Mouse (Mus musculus): ENCODE data around the gene Dhx33. TPM values are rescaled to one million over a fixed set of nuclear protein-coding genes. Genes with fewer than 3 reads are reported as not detected.
A peak's percentile ranks its signal among the peaks of the same experiment; 100 is the strongest.

Gene Dhx33
- polyA plus RNA-seq, 1 experiment from 2014 or later, result 16.3 TPM

GRCm38 (mm10) chr11:71019201-71020068 lies 15.2 kb upstream of the Dhx33 start, which contains the start of the genes Mis12 and Derl2:
Gene Mis12 (plus strand): TSS chr11:71019611.
Gene Derl2 (minus strand): TSS chr11:71019841.
- Histone ChIP-seq H3K4me1 (replicated peaks; ENCODE audit: control insufficient read depth, insufficient read depth, low read length) (peaks cover 34% of the 10 kb centered on the region), H3K4me2 (ENCODE audit: low read depth, low read length) (peak within 1 kb of the TSS; percentile 86), H3K9ac (ENCODE audit: low read length) (peak within 1 kb of the TSS; percentile 98), H3K36me3 (ENCODE audit: control insufficient read depth, insufficient read depth, low read length) (peaks cover 3% of the 10 kb centered on the region; the same call in 1 of the 2 replicates), H3K27me3 (ENCODE audit: control insufficient read depth, insufficient read depth, low read depth, low read length) (no peaks in the 10 kb centered on the region), H3K4me3 (ENCODE audit: low read length) (peak within 1 kb of the TSS; percentile 96), H3K9me3 (ENCODE audit: control insufficient read depth, low read length) (no peaks in the 10 kb centered on the region), H3K27ac (ENCODE audit: low read length) (peak within 1 kb of the TSS; percentile 96)
- peak; percentile 99 for ATAC-seq (ENCODE audit: low read depth)
- WGBS, result under 1% methylated on average over 70 of the region's 71 CpGs

DNA sequence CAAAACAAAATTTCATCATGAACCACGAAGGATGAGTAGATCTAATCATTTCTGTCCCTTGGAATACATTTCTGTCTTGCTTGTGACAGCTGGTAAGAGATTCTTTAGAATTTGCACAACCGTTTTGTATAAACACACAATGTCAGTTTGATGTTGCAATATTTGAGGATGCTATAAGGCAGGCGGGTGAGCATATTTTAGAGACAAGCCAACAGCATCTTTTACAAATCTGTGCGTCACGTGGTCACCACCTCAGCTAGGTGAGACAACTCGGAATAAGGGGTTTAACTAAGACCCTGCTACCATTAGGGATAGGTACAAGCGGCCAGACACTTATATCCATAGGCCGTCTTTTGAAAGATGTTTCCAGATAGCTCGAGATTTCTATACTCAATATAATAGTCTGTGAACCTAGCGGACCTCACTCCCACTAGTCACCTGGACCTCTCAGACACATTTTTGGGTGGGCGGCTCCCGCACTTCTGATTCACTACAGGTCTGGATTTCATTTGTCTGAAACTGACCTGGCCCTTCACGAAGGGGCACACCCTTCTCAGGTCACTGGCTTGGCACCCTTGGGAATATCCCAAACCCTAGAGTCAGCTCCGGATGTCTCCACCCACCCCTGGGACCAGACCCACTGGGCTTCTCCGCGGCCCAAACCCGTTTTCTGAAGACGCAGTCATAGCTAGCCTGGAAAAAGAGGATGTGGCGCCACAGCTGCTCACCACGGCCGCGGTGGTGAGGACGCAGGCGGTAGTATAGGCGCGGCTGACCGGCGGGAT lies 14.4 kb upstream of the Dhx33 start:
- Histone ChIP-seq H3K27me3 (ENCODE audit: control insufficient read depth, insufficient read depth, low read depth, low read length) (no peaks in the 10 kb centered on the region), H3K9ac (ENCODE audit: low read length) (peak overlapping the region; percentile 98), H3K4me1 (replicated peaks; ENCODE audit: control insufficient read depth, insufficient read depth, low read length) (peaks cover 34% of the 10 kb centered on the region), H3K4me3 (ENCODE audit: low read length) (peak overlapping the region; percentile 96), H3K27ac (ENCODE audit: low read length) (peak overlapping the region; percentile 77), H3K9me3 (ENCODE audit: control insufficient read depth, low read length) (no peaks in the 10 kb centered on the region), H3K36me3 (ENCODE audit: control insufficient read depth, insufficient read depth, low read length) (peaks cover 3% of the 10 kb centered on the region; the same call in 1 of the 2 replicates), H3K4me2 (ENCODE audit: low read depth, low read length) (peak overlapping the region; percentile 86)
- ATAC-seq (ENCODE audit: low read depth), result peak; percentile 26
- 2% methylated on average over 28 of the region's 28 CpGs for WGBS

DNA sequence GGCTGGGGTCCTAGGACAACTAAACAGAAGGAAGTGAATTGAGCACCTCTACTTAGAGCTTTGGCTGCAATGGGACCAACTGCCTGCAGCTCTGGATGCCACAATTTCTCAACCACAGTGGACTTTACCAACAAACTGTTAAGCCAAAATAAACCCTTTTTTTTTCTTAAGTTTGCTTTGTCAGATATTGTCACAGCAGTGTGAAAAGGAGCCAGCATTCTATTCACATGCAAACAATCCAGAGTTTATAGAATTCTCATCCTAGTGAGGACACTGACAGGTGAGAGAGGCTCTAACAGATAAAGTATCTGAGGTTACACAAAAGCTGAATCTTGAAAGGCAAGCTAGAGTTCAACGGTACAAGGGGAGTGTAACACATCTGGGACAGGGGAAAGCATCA lies 12.8 kb upstream of the Dhx33 start:
- peaks cover 12% of the 10 kb centered on the region for H3K36me3 ChIP-seq (ENCODE audit: control insufficient read depth, insufficient read depth, low read length)
- no peak overlapping the region for H3K4me3 ChIP-seq (ENCODE audit: low read length)
- no peak overlapping the region for H3K9ac ChIP-seq (ENCODE audit: low read length)
- H3K9me3 ChIP-seq (ENCODE audit: control insufficient read depth, low read length), result no peaks in the 10 kb centered on the region
- no peak for ATAC-seq (ENCODE audit: low read depth)
- WGBS, result 86% methylated on average over 1 of the region's 1 CpGs
- H3K27me3 ChIP-seq (ENCODE audit: control insufficient read depth, insufficient read depth, low read depth, low read length), result no peaks in the 10 kb centered on the region
- no peak overlapping the region for H3K4me2 ChIP-seq (ENCODE audit: low read depth, low read length)
- peaks cover 26% of the 10 kb centered on the region for H3K4me1 ChIP-seq (replicated peaks; ENCODE audit: control insufficient read depth, insufficient read depth, low read length)
- no peak overlapping the region for H3K27ac ChIP-seq (ENCODE audit: low read length)

- Histone ChIP-seq H3K4me3 (ENCODE audit: low read length) (no peak overlapping the region), H3K27me3 (ENCODE audit: control insufficient read depth, insufficient read depth, low read depth, low read length) (no peaks in the 10 kb centered on the region), H3K4me1 (replicated peaks; ENCODE audit: control insufficient read depth, insufficient read depth, low read length) (peaks cover 9% of the 10 kb centered on the region), H3K4me2 (ENCODE audit: low read depth, low read length) (no peak overlapping the region), H3K9ac (ENCODE audit: low read length) (no peak overlapping the region), H3K9me3 (ENCODE audit: control insufficient read depth, low read length) (no peaks in the 10 kb centered on the region), H3K27ac (ENCODE audit: low read length) (no peak overlapping the region), H3K36me3 (ENCODE audit: control insufficient read depth, insufficient read depth, low read length) (peaks cover 34% of the 10 kb centered on the region)
- no peak for ATAC-seq (ENCODE audit: low read depth)
- WGBS, result 89% methylated on average over 7 of the region's 7 CpGs
Observed at GRCm38 (mm10) chr11:71012743-71013142, 8.5 kb upstream of the Dhx33 start.

DNA sequence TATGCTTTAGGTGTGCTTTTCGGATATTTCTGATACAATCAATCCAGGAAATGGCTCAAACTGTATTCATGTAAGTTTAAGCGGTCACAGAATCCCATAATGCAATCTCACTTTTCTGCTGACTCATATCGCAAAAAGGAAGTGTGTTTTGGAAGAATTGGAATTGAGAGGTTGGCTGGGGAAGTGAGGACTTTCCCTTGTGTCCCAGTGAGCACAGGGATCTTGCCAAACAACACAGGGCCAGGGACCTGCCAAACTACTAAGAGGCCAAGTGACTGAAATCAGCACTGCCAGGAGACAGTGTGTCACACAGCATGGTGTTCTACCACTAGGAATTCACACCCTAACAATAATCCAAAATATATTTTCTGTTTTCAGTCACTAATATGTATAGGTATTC lies 4.1 kb upstream of the Dhx33 start:
- Histone ChIP-seq H3K9ac (ENCODE audit: low read length) (no peak overlapping the region), H3K36me3 (ENCODE audit: control insufficient read depth, insufficient read depth, low read length) (peaks cover 37% of the 10 kb centered on the region), H3K9me3 (ENCODE audit: control insufficient read depth, low read length) (no peaks in the 10 kb centered on the region), H3K4me2 (ENCODE audit: low read depth, low read length) (no peak overlapping the region), H3K4me1 (replicated peaks; ENCODE audit: control insufficient read depth, insufficient read depth, low read length) (peaks cover 1% of the 10 kb centered on the region), H3K27me3 (ENCODE audit: control insufficient read depth, insufficient read depth, low read depth, low read length) (no peaks in the 10 kb centered on the region), H3K4me3 (ENCODE audit: low read length) (no peak overlapping the region), H3K27ac (ENCODE audit: low read length) (peak overlapping the region; percentile 39)
- no peak for ATAC-seq (ENCODE audit: low read depth)
- 76% methylated on average over 3 of the region's 3 CpGs for WGBS

GRCm38 (mm10) chr11:71007831-71008230 lies 3.6 kb upstream of the Dhx33 start:
- Histone ChIP-seq H3K27me3 (ENCODE audit: control insufficient read depth, insufficient read depth, low read depth, low read length) (no peaks in the 10 kb centered on the region), H3K9ac (ENCODE audit: low read length) (no peak overlapping the region), H3K4me3 (ENCODE audit: low read length) (no peak overlapping the region), H3K36me3 (ENCODE audit: control insufficient read depth, insufficient read depth, low read length) (peaks cover 36% of the 10 kb centered on the region), H3K4me1 (replicated peaks; ENCODE audit: control insufficient read depth, insufficient read depth, low read length) (peaks cover 6% of the 10 kb centered on the region), H3K4me2 (ENCODE audit: low read depth, low read length) (no peak overlapping the region), H3K9me3 (ENCODE audit: control insufficient read depth, low read length) (no peaks in the 10 kb centered on the region), H3K27ac (ENCODE audit: low read length) (peak overlapping the region; percentile 17; the same call in 1 of the 2 replicates)
- 76% methylated on average over 7 of the region's 7 CpGs for WGBS
- ATAC-seq (ENCODE audit: low read depth), result no peak

- H3K27me3 ChIP-seq (ENCODE audit: control insufficient read depth, insufficient read depth, low read depth, low read length), result no peaks in the 10 kb centered on the region
- no peak overlapping the region for H3K4me2 ChIP-seq (ENCODE audit: low read depth, low read length)
- no peak overlapping the region for H3K27ac ChIP-seq (ENCODE audit: low read length)
- no peak for ATAC-seq (ENCODE audit: low read depth)
- peaks cover 28% of the 10 kb centered on the region for H3K36me3 ChIP-seq (ENCODE audit: control insufficient read depth, insufficient read depth, low read length)
- WGBS, result 89% methylated on average over 6 of the region's 6 CpGs
- no peak overlapping the region for H3K4me3 ChIP-seq (ENCODE audit: low read length)
- no peak overlapping the region for H3K9ac ChIP-seq (ENCODE audit: low read length)
- no peaks in the 10 kb centered on the region for H3K9me3 ChIP-seq (ENCODE audit: control insufficient read depth, low read length)
- H3K4me1 ChIP-seq (replicated peaks; ENCODE audit: control insufficient read depth, insufficient read depth, low read length), result peaks cover 9% of the 10 kb centered on the region
Observed at GRCm38 (mm10) chr11:71007026-71007425, 2.8 kb upstream of the Dhx33 start.

GRCm38 (mm10) chr11:71005046-71005445 lies 809 bp upstream of the Dhx33 start:
- Histone ChIP-seq H3K9ac (ENCODE audit: low read length) (peak overlapping the region; percentile 47; the same call in 1 of the 2 replicates), H3K27ac (ENCODE audit: low read length) (no peak overlapping the region; the same call in 1 of the 2 replicates), H3K4me1 (replicated peaks; ENCODE audit: control insufficient read depth, insufficient read depth, low read length) (peaks cover 9% of the 10 kb centered on the region), H3K9me3 (ENCODE audit: control insufficient read depth, low read length) (no peaks in the 10 kb centered on the region), H3K4me2 (ENCODE audit: low read depth, low read length) (peak overlapping the region; percentile 51), H3K27me3 (ENCODE audit: control insufficient read depth, insufficient read depth, low read depth, low read length) (no peaks in the 10 kb centered on the region), H3K4me3 (ENCODE audit: low read length) (peak overlapping the region; percentile 24; the same call in 1 of the 2 replicates), H3K36me3 (ENCODE audit: control insufficient read depth, insufficient read depth, low read length) (peaks cover 18% of the 10 kb centered on the region)
- WGBS, result 52% methylated on average over 5 of the region's 5 CpGs
- ATAC-seq (ENCODE audit: low read depth), result no peak

Data from lung, embryonic 16.5 days (tissue).